Mouse (Mus musculus) midbrain, embryonic 12.5 days (tissue): ENCODE measurements at regions not wholly inside any gene's neighbourhood (a gene's known extent, or its start where the extent isn't known, plus 50 kb on each side); places are given as distances from the start of the nearest gene placed in this dataset.

Experiments
- ATAC-seq: fragments of 200-750 bp; cut with Nextera tagmentation; 2 replicates; pipeline ENCODE4 v1.8.0; 2017; ENCODE audit warnings: low read depth, moderate TSS enrichment, moderate library complexity; ENCODE audit not compliant: low FRiP score
- H3K27ac ChIP-seq: fragments of 300-500 bp; sonication (generic); replicated peaks from 2 replicates; pipeline ENCODE4 v1.5.1; 2016; ENCODE audit warnings: mild to moderate bottlenecking
- H3K27me3 ChIP-seq: fragments of 300-500 bp; sonication (generic); 2 replicates; pipeline ENCODE4 v1.6.1; 2016; ENCODE audit warnings: mild to moderate bottlenecking
- H3K36me3 ChIP-seq: fragments of 300-500 bp; sonication (generic); 2 replicates; pipeline ENCODE4 v1.6.1; 2016
- H3K4me1 ChIP-seq: fragments of 300-500 bp; sonication (generic); 2 replicates; pipeline ENCODE4 v1.6.1; 2016
- H3K4me2 ChIP-seq: fragments of 300-500 bp; sonication (generic); replicated peaks from 2 replicates; pipeline ENCODE4 v1.6.1; 2016; ENCODE audit warnings: mild to moderate bottlenecking, moderate library complexity
- H3K4me3 ChIP-seq: fragments of 300-500 bp; sonication (generic); 2 replicates; pipeline ENCODE4 v1.5.1; 2016; ENCODE audit warnings: mild to moderate bottlenecking
- H3K9ac ChIP-seq: fragments of 300-500 bp; sonication (generic); replicated peaks from 2 replicates; pipeline ENCODE4 v1.6.1; 2016; ENCODE audit warnings: mild to moderate bottlenecking, moderate library complexity
- H3K9me3 ChIP-seq: fragments of 300-500 bp; sonication (generic); 2 replicates; pipeline ENCODE4 v1.6.1; 2016; ENCODE audit warnings: mild to moderate bottlenecking
- WGBS: fragments of 180-500 bp; shearing (Covaris S2); methylation state at CpG from one replicate; pipeline ENCODE4 v1.1.7; 2016; 5-methylcytosine and 5-hydroxymethylcytosine counted together

DNA sequence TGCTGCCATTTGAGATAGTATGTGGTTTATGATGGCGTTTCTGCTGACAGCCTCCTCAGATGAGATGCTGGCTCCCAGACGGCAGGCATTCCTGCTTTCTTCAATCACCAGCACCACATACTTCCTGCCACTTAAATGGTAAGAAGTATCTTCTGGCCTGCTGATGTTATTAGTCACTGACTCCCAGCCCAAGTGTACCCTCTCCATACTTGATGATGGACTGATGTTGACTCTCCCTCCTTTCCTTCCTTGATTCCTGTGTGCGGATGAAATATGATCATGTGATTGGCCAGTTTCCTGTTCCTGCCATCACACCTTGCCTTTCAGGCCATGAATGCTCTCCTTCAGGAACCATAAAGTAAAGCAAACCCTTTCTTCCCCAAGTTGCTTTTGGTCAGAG, 50.8 kb upstream of the Rpl10-ps3 start:
- Histone ChIP-seq H3K36me3 (no peaks in the 10 kb centered on the region), H3K27me3 (no peaks in the 10 kb centered on the region), H3K9me3 (no peaks in the 10 kb centered on the region), H3K27ac (no peak overlapping the region), H3K4me2 (no peak overlapping the region), H3K4me3 (no peak overlapping the region), H3K9ac (no peak overlapping the region), H3K4me1 (no peaks in the 10 kb centered on the region)
- no peak for ATAC-seq
- 95% methylated on average over 3 of the region's 3 CpGs for WGBS

DNA sequence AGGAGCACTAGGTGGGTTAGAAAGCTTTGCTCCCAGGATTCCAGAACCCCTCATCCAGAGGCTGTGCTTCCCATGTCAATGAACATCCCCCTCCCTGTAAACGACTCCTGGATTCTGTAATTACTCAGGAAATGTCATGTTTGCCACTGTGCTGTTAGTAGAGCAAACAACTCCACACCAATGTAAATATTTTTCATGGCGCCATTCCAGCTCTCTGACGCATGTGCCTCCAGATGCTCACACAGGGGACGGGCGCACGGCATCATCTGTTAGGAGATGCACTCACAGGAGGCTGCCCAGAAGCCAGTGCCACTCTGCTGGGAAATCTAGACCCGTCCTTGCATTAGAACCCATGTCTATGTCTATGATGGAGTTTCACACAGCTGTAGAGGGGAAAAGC, 51.3 kb upstream of the Rpl10-ps3 start:
- H3K27ac ChIP-seq = no peak overlapping the region
- 84% methylated on average over 7 of the region's 7 CpGs for WGBS
- no peak overlapping the region for H3K4me3 ChIP-seq
- ATAC-seq = no peak
- H3K4me2 ChIP-seq = no peak overlapping the region
- H3K9me3 ChIP-seq = no peaks in the 10 kb centered on the region
- no peaks in the 10 kb centered on the region for H3K4me1 ChIP-seq
- H3K27me3 ChIP-seq = no peaks in the 10 kb centered on the region
- H3K36me3 ChIP-seq = no peaks in the 10 kb centered on the region
- H3K9ac ChIP-seq = no peak overlapping the region

DNA sequence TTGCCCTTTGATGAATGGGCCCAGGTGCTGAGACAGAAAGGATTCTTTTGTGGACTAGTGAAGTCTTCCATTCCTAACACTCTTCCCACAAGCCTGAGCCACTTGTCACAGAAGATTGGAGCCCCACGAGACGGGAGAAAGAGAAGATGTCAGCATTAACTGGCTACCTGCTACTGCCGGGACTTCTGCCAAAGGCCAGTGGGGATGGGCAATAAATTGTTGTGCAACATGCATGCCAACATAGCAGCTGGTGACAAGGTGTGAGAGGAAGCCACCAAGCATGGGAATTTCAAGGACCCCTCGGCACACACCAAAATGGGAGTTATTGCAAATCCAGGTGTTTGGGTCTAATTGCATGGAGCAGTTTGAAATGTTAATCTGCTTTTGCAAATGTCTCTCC, 63.6 kb upstream of the Rpl10-ps3 start:
- Histone ChIP-seq H3K27me3 (no peaks in the 10 kb centered on the region), H3K9me3 (no peaks in the 10 kb centered on the region), H3K4me2 (no peak overlapping the region), H3K4me1 (no peaks in the 10 kb centered on the region), H3K9ac (no peak overlapping the region), H3K27ac (no peak overlapping the region), H3K36me3 (no peaks in the 10 kb centered on the region), H3K4me3 (no peak overlapping the region)
- no peak for ATAC-seq
- WGBS = 85% methylated on average over 4 of the region's 4 CpGs

DNA sequence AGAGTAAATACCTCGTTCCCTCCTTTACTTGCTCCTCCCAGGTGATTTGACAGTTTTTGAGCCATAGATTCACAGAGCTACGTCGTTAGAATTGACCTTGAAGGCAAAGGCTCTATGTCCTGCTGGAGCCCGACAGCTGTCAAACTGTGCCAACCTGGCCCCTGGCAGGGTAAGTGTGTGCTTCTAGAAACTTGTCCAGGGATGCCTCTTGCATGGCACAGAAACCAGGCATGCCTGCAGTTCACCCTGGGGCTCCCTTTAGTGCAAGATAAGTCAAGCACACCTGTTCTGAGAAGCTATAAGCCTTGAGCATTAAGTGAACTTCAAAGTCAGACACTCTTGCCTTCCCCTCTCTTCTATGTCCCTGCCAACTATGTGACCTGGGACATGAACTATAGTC, 64.1 kb upstream of the Rpl10-ps3 start:
- Histone ChIP-seq H3K4me3 (no peak overlapping the region), H3K27me3 (no peaks in the 10 kb centered on the region), H3K9ac (no peak overlapping the region), H3K36me3 (no peaks in the 10 kb centered on the region), H3K9me3 (no peaks in the 10 kb centered on the region), H3K4me1 (no peaks in the 10 kb centered on the region), H3K27ac (no peak overlapping the region), H3K4me2 (no peak overlapping the region)
- WGBS = 83% methylated on average over 4 of the region's 4 CpGs
- no peak for ATAC-seq

DNA sequence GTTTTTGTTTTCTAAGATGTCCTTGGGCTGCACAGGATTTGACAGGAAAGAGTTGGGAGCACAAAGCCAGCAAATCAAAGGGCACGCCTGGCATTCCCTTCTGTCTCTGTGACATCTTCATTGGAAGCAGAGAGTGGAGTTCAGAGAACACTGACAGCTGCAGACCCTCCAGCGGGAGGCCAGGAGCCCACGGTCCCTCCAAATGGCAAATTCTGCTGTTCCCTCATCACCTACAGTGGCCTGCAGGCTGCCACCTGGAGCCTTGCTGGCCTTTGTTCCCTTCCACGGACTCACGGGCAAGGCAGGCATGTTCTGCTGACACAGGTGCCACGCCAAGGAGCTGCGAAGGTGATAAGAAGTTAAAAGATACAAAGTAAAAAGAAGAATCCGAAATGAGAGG, 68.2 kb upstream of the Rpl10-ps3 start:
- no peaks in the 10 kb centered on the region for H3K27me3 ChIP-seq
- ATAC-seq = no peak

DNA sequence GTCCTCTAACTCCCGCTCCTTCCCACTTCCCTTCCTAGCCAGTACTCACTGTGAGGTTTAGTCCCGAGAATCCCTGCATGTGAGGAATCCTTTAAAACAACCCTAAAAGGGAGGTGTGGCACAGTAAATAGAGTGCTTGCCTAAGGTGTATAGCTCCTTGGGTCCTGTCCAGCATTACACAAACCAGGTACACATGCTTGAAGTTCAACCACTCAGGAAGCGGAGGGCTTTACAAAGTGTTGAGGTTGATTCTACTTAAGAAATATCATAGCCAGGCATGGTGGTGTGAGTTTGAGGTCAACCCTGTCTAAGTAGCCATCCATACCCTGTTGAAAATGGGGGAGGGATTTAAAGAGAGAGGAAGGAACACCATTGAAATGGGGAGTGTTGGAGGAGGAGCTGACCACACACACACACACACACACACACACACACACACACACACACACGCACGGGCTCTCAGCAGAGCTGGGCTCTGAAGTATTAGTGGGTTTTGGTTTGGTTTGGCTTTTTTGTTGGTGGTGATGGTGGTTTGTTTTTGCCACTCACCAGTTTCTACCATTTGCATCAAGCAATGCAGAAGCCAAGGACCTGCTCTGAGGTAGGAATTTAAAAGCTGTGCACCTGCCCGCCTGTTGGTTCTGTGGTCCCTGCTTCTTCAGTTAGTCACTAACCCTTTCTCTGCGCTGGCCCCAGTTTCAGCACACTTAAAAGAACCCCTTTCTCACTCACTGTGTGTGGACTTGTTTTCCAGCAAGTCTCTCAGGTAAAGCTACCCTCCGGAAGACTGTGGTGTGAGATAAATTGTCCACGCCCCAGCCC, 69.0 kb upstream of the Rpl10-ps3 start:
- Histone ChIP-seq H3K4me1 (no peaks in the 10 kb centered on the region), H3K27me3 (no peaks in the 10 kb centered on the region), H3K4me3 (no peak overlapping the region), H3K36me3 (no peaks in the 10 kb centered on the region), H3K27ac (no peak overlapping the region), H3K9me3 (no peaks in the 10 kb centered on the region), H3K9ac (no peak overlapping the region), H3K4me2 (no peak overlapping the region)
- 88% methylated on average over 9 of the region's 9 CpGs for WGBS
- no peak for ATAC-seq

More for the DNA sequence above, 68.2 kb upstream of the Rpl10-ps3 start:
- Histone ChIP-seq H3K4me2 (no peak overlapping the region), H3K36me3 (no peaks in the 10 kb centered on the region), H3K9ac (no peak overlapping the region), H3K27ac (no peak overlapping the region), H3K9me3 (no peaks in the 10 kb centered on the region), H3K4me1 (no peaks in the 10 kb centered on the region), H3K4me3 (no peak overlapping the region)
- WGBS = 82% methylated on average over 8 of the region's 8 CpGs

DNA sequence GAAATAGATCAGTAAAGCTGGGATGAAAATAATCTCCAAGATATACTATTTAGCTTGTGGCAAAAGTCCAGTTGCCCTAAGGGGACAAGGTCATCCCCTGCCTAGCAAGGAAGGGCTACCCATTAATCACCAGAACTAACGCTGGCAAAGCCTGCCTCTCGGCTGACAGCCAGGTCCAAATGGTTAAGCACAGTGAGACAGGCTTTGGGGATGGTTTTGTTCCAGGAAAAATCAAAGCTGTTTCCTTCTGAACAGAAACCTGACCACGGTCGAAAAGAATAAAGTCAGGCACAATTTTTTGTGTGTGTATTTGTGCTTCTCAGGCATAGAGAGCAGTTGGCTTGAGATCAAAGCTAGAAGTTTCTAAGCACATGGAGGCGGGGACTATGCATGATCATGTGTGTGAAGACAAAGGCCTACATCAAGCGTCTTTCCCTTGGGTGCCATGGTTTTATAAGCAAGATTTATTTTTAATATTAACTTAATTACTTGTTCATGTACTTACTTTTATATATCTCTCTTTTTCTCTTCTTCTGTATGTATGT, 70.1 kb upstream of the Rpl10-ps3 start:
- H3K27me3 ChIP-seq = no peaks in the 10 kb centered on the region
- H3K9me3 ChIP-seq = no peaks in the 10 kb centered on the region
- no peak overlapping the region for H3K9ac ChIP-seq
- no peak overlapping the region for H3K27ac ChIP-seq
- H3K4me2 ChIP-seq = no peak overlapping the region
- ATAC-seq = no peak
- H3K36me3 ChIP-seq = no peaks in the 10 kb centered on the region
- no peak overlapping the region for H3K4me3 ChIP-seq
- 76% methylated on average over 6 of the region's 6 CpGs for WGBS
- no peaks in the 10 kb centered on the region for H3K4me1 ChIP-seq

DNA sequence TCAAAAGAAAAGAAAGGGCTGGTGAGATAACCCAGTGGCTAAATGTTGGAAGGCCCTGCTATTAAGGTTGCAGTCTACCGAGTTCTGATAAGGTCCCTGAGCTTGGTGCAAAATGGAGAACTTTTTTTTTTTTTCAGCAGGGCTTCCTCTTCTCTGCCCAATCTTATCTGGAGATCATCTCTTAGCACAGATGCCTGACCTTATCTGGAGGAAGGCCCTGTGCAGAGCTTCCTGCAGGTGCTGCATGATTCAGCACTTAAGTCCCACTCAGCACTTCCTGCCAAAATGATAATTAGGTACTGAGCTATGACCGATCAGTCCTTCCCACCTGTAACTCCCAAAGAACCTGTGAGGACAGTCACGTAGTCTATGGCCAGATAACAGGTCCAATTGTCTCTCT, 71.9 kb upstream of the Rpl10-ps3 start:
- H3K27ac ChIP-seq = no peak overlapping the region

DNA sequence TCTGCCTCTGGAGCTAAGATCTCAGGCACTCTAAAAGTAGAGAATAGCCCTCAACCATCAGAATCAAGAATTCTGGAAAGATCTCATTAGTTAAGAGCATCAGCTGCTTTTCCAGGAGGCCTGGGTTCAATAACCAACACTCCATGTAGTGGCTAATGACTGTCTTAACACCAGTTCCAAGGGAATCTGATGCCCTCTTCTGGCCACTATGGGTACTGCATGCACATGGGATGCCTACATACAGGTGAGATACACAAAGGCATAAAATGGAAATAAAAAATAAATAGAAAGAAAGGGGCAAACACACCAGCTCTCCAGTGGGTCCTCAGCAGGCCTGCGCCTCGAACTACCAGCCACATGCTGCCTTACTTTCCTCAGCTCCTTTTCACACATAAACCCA, 73.3 kb upstream of the Plet1 start:
- Histone ChIP-seq H3K4me3 (no peak overlapping the region), H3K9ac (no peak overlapping the region), H3K27me3 (no peaks in the 10 kb centered on the region), H3K9me3 (peaks cover 6% of the 10 kb centered on the region; the same call in 1 of the 2 replicates), H3K4me1 (no peaks in the 10 kb centered on the region), H3K27ac (no peak overlapping the region), H3K4me2 (no peak overlapping the region), H3K36me3 (no peaks in the 10 kb centered on the region)
- no peak for ATAC-seq
- WGBS = 96% methylated on average over 2 of the region's 2 CpGs

More for the DNA sequence above, 71.9 kb upstream of the Rpl10-ps3 start:
- Histone ChIP-seq H3K27me3 (no peaks in the 10 kb centered on the region), H3K36me3 (no peaks in the 10 kb centered on the region), H3K9ac (no peak overlapping the region), H3K4me1 (no peaks in the 10 kb centered on the region), H3K4me2 (no peak overlapping the region), H3K9me3 (peaks cover 6% of the 10 kb centered on the region; the same call in 1 of the 2 replicates), H3K4me3 (no peak overlapping the region)
- ATAC-seq = no peak
- WGBS = 85% methylated on average over 3 of the region's 3 CpGs

DNA sequence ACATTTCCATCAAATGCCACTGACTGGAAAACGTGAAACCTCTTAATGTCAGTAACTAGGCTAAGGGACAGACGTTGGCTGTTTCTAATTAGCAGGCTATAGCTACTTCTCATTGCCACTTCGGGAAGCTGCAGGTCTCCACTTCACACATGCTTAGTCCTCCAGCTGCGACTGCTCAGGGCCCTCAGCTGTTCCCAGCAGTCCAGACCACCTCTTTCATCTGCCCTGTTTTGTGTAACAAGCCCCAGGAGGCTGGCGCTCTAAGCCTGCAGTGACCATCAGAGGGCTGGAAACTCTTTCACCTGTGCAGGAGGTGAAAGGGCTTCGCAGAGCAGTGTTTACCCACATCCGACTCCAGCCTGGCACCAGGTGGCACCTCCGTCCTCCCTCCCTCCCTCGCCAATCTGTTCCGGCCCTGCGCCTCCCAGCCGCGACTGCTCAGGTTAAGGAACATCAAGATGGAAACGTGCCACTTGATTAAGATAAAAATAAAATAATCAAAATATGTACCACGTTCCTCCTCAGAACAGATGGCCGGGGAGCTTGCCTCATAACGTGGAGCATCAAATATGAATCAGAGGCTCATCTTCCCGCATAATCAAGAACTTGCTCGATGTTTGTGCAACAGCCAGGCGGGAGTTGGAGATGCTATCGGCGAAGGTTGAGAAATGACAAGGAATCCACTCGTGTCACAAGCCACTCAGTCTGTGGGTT, 72.6 kb upstream of the Plet1 start:
- 76% methylated on average over 23 of the region's 23 CpGs for WGBS
- ATAC-seq = no peak
- Histone ChIP-seq H3K4me2 (no peak overlapping the region), H3K27ac (no peak overlapping the region), H3K9me3 (peaks cover 6% of the 10 kb centered on the region; the same call in 1 of the 2 replicates), H3K4me1 (no peaks in the 10 kb centered on the region), H3K4me3 (no peak overlapping the region), H3K36me3 (no peaks in the 10 kb centered on the region), H3K27me3 (no peaks in the 10 kb centered on the region), H3K9ac (no peak overlapping the region)

DNA sequence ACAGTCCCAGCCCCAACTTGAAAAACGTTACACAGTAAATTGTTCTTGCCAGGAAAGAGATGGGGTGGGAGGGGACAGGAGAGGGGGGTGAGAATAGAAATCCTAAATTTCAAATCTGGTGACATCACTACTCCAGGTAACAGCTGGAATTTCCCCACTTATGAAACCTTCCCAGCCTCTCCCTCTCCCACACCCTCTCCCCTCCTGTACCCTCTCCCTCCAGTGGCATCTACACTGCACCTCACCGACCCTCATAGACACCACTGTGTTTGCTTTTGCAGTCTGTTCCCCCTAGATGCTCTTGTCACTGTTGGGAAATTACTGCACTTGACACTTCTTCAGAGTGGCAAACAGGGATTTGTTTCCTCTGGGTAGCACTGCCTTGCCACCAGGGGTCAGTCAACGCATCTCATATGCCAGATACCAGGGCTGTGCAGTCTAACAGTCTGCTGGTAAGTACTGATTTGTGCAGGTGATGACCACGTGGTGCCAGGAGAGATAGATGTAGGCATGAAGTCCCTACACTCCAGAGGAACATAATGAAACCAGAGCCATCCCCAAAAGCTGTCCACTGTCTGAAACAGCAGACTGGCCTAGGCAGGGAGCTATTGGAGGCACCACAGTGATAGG, 68.3 kb upstream of the Plet1 start:
- peaks cover 2% of the 10 kb centered on the region; the same call in 1 of the 2 replicates for H3K9me3 ChIP-seq
- H3K27ac ChIP-seq = no peak overlapping the region
- no peaks in the 10 kb centered on the region for H3K27me3 ChIP-seq
- H3K4me1 ChIP-seq = no peaks in the 10 kb centered on the region
- WGBS = 49% methylated on average over 4 of the region's 4 CpGs
- no peak overlapping the region for H3K4me3 ChIP-seq
- no peaks in the 10 kb centered on the region for H3K36me3 ChIP-seq
- no peak overlapping the region for H3K4me2 ChIP-seq
- no peak for ATAC-seq
- no peak overlapping the region for H3K9ac ChIP-seq

DNA sequence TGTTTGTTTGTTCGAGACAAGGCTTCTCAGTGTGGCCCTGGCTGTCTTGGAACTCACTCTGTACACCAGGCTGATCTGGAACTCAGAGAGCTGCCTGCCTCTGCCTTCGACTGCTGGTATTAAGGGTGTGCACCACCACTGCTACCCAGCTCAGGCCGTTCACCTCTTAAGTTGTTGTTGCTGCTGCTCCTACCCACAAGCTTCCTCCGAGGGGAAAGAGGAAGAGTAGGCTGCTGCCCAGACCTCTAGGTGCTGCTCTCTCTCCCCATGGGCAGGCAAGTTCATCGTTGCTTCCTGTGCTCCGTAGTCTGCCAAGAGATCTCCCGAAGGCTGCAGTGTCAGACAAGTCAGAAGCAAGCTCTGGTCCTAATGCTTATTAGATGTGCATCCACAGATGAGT, 64.2 kb upstream of the Plet1 start:
- H3K4me2 ChIP-seq = no peak overlapping the region
- H3K36me3 ChIP-seq = no peaks in the 10 kb centered on the region
- no peaks in the 10 kb centered on the region for H3K9me3 ChIP-seq
- H3K27me3 ChIP-seq = no peaks in the 10 kb centered on the region
- no peak overlapping the region for H3K4me3 ChIP-seq
- no peaks in the 10 kb centered on the region for H3K4me1 ChIP-seq
- 84% methylated on average over 7 of the region's 7 CpGs for WGBS
- H3K27ac ChIP-seq = no peak overlapping the region
- H3K9ac ChIP-seq = no peak overlapping the region
- ATAC-seq = no peak
